Mouse (Mus musculus) embryo, embryonic 11 days (tissue): ENCODE measurements at regions not wholly inside any gene's neighbourhood (a gene's known extent, or its start where the extent isn't known, plus 50 kb on each side); places are given as distances from the start of the nearest gene placed in this dataset.

ENCODE experiments used
- DNase-seq: peaks from one replicate; pipeline ENCODE4 v3.0.0-alpha.2; 2015

GRCm38 (mm10) chr3:4973278-4973677 is 777.3 kb upstream of the Gm8797 start:
- no peak for DNase-seq

GRCm38 (mm10) chr3:4973764-4974163 is 776.8 kb upstream of the Gm8797 start:
- no peak for DNase-seq

- peak; percentile 7 for DNase-seq
These were observed 775.9 kb upstream of the Gm8797 start for GRCm38 (mm10) chr3:4974659-4975058.

GRCm38 (mm10) chr3:4976344-4976743 is 774.3 kb upstream of the Gm8797 start:
- no peak for DNase-seq

- peak; percentile 1 for DNase-seq
These were observed 732.9 kb upstream of the Gm8797 start for GRCm38 (mm10) chr3:5017742-5018141.
